Mouse (Mus musculus): ENCODE results near the gene Tmem100. TPM values are rescaled to one million over a fixed set of nuclear protein-coding genes. Genes with fewer than 3 reads are reported as not detected.

Gene Tmem100
- polyA plus RNA-seq, 1 experiment from 2014 or later: 8.7 TPM

DNA sequence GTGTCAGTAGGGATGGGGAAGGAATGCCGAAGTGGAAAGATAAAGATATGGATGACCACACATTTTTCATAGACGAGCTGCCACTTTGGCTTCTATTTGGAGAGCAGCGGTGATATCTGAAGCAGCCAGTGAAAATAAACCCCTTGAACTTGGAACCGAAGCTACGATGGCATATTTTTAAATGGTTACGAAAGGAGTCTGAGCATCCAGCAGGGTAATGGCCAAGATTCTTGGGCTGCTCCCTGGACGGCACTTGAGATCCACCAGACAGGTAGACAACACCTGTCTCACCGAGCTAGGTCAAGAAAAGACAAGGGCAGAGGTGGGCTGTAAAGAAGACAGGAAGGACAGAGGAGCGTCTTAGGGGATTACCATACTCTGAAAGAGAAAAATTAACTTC, 17.1 kb downstream of the Tmem100 start:
- H3K4me1 ChIP-seq: peaks cover 29% of the 10 kb centered on the region
- no peaks in the 10 kb centered on the region for H3K9me3 ChIP-seq (replicated peaks)
- H3K36me3 ChIP-seq: no peaks in the 10 kb centered on the region
- H3K27ac ChIP-seq: no peak overlapping the region
- 86% methylated on average over 9 of the region's 9 CpGs for WGBS
- no peak for DNase-seq (ENCODE audit: low spot score)
- no peaks in the 10 kb centered on the region for H3K27me3 ChIP-seq (ENCODE audit: low read depth, poor library complexity, severe bottlenecking)
- H3K4me3 ChIP-seq: no peak overlapping the region

DNA sequence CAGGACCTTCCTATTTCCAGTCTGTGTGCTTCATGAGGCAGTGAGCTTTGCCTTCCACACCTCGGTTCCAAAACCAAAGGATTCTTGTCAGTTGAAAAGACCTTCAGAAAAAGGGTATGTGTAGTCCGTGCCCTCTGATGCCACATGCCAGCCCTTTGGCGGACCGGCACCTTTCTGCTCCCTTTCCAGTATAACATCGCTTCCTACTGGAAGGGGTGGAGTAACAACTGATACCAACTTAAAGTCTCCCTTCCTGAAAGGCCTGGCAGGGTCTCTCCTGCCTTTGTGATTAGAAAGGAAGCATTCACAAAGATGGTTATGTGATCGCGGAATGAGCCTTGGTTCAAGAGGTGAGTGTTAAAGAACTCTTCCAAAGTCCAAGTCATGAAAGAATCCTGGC, 19.9 kb downstream of the Tmem100 start:
- no peaks in the 10 kb centered on the region for H3K27me3 ChIP-seq (ENCODE audit: low read depth, poor library complexity, severe bottlenecking)
- H3K4me3 ChIP-seq: no peak overlapping the region
- H3K9me3 ChIP-seq (replicated peaks): no peaks in the 10 kb centered on the region
- WGBS: 91% methylated on average over 7 of the region's 7 CpGs
- no peaks in the 10 kb centered on the region for H3K36me3 ChIP-seq
- H3K27ac ChIP-seq: no peak overlapping the region
- no peak for DNase-seq (ENCODE audit: low spot score)
- H3K4me1 ChIP-seq: peaks cover 34% of the 10 kb centered on the region

DNA sequence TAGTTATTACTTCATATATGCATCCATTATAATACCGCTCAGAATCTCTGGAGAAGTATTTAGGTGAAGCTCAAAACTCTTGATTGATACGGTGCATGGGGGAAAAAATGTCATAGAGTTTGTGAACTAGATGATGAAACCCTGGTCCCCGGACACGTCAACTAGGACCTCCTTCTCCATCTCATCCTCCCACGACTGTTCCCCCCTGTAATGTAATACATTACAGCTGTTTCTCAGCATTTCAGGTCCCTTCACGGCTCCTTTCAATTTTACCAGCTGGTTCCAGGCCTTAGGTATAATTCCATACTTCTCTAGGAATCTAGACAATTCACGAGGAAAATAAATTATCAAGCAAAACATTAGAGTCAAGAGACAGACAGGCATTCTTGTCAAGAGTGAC, 22.6 kb downstream of the Tmem100 start:
- Histone ChIP-seq H3K4me1 (peaks cover 20% of the 10 kb centered on the region), H3K27ac (no peak overlapping the region), H3K4me3 (no peak overlapping the region), H3K9me3 (replicated peaks) (no peaks in the 10 kb centered on the region), H3K36me3 (no peaks in the 10 kb centered on the region), H3K27me3 (ENCODE audit: low read depth, poor library complexity, severe bottlenecking) (no peaks in the 10 kb centered on the region)
- 80% methylated on average over 7 of the region's 7 CpGs for WGBS
- DNase-seq (ENCODE audit: low spot score): no peak

DNA sequence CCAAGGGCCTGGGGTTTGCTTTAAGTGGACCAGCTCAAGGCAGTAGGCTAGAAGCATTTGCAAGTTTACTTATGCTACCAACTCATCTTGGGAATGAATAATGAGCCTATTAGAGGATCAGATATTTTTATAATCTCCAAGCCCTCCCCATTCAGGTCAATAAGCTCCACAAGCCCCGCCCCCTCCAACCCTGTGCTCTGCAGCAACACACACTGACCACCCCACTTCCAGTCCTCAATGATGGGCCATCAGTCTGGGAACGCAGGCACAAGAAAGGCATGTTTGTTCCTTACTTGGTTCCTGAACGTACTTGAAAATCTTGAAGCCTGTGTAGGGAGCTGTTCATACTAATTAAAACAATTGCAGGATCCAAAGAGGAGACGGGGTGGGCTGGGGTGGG, 23.7 kb downstream of the Tmem100 start:
- Histone ChIP-seq H3K27me3 (ENCODE audit: low read depth, poor library complexity, severe bottlenecking) (no peaks in the 10 kb centered on the region), H3K36me3 (no peaks in the 10 kb centered on the region), H3K4me3 (no peak overlapping the region), H3K4me1 (peaks cover 12% of the 10 kb centered on the region), H3K9me3 (replicated peaks) (no peaks in the 10 kb centered on the region), H3K27ac (no peak overlapping the region)
- no peak for DNase-seq (ENCODE audit: low spot score)
- 86% methylated on average over 4 of the region's 4 CpGs for WGBS

DNA sequence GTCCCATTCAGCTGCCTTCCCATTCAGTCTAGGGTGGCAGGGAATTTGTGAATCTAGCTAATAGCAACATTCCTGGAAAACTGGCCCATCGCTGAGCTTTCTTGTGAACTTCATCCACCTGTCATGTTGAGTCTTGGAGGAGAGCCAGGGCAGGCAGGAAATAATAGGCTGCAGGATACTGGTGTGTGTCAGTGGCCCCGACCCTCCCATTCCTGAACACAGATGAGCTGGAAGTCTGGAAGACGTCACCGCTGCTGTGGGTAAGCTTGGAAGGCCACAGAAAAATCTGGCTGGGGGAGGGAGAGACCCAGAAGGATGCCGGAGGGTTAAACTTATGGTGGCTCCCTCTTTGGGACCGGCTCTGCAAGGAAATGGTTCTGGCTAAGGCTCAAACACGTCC, 24.3 kb downstream of the Tmem100 start:
- Histone ChIP-seq H3K4me1 (peaks cover 12% of the 10 kb centered on the region), H3K36me3 (no peaks in the 10 kb centered on the region), H3K9me3 (replicated peaks) (no peaks in the 10 kb centered on the region), H3K27ac (no peak overlapping the region), H3K27me3 (ENCODE audit: low read depth, poor library complexity, severe bottlenecking) (no peaks in the 10 kb centered on the region), H3K4me3 (no peak overlapping the region)
- 66% methylated on average over 7 of the region's 7 CpGs for WGBS
- DNase-seq (ENCODE audit: low spot score): no peak

DNA sequence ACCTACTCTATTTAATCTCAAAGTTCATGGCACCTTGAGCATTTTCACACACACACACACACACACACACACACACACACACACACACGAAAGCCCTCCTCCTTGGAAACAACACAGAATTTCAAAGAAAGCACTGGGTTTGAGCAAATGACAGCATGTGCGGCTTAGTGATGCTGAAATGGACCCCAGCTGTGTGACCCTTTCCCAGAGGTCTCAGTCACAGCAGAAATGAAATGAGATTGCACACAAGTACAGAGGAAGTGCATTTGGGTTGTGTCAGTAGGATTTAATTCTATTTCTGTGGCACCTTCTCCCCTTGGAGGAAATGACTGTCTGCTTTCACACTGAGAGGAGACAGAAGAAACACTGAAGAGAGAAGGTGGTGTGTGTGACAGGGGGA, 26.9 kb downstream of the Tmem100 start:
- H3K4me3 ChIP-seq: no peak overlapping the region

DNA sequence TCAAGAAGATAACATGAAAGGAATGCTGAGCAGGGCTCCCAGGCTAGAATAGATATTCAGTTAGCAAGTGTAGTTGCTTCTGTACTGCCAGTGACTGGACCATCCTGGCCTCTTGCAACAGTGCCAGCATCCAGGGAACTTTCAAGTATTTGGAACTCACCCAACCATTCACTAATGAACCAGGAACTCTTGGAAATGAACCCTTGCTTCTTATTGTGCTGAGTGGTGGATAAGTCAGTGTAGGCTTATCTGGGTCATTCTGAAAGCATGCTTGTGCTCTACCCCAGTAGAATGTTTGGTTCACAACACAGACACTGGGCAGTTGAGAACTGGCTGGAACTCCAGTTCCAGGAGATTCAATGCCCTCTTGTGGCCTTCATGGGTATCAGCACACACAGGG, 29.1 kb downstream of the Tmem100 start:
- no peaks in the 10 kb centered on the region for H3K27me3 ChIP-seq (ENCODE audit: low read depth, poor library complexity, severe bottlenecking)
- H3K9me3 ChIP-seq (replicated peaks): no peaks in the 10 kb centered on the region
- peaks cover 10% of the 10 kb centered on the region for H3K4me1 ChIP-seq
- H3K4me3 ChIP-seq: no peak overlapping the region
- DNase-seq (ENCODE audit: low spot score): no peak
- no peak overlapping the region for H3K27ac ChIP-seq
- no peaks in the 10 kb centered on the region for H3K36me3 ChIP-seq

More for the DNA sequence above, 26.9 kb downstream of the Tmem100 start:
- H3K36me3 ChIP-seq: no peaks in the 10 kb centered on the region
- no peak overlapping the region for H3K27ac ChIP-seq
- no peak for DNase-seq (ENCODE audit: low spot score)
- peaks cover 12% of the 10 kb centered on the region for H3K4me1 ChIP-seq
- 63% methylated on average over 2 of the region's 2 CpGs for WGBS
- H3K27me3 ChIP-seq (ENCODE audit: low read depth, poor library complexity, severe bottlenecking): no peaks in the 10 kb centered on the region
- H3K9me3 ChIP-seq (replicated peaks): no peaks in the 10 kb centered on the region

DNA sequence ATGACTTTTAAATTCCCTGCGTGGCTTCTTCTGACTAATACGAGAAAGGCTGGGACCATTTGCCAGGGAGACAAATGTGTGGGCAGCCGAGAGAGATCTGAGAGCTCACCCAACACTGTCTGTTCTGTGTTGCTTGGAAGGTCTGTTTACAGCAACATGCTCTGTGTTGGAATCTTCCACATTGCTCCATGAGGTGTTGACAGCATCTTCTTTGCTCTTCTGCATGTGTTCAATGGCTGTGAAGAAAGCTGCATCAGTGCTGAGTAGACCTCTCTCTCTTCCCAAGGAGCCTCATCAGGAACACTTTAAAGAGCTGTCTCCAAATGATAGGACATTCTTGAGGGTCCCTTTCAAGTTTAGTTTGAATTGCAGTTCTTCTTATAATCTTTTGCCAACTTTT, 32.5 kb downstream of the Tmem100 start:
- Histone ChIP-seq H3K36me3 (no peaks in the 10 kb centered on the region), H3K9me3 (replicated peaks) (no peaks in the 10 kb centered on the region), H3K4me1 (peaks cover 19% of the 10 kb centered on the region), H3K4me3 (no peak overlapping the region), H3K27ac (no peak overlapping the region), H3K27me3 (ENCODE audit: low read depth, poor library complexity, severe bottlenecking) (no peaks in the 10 kb centered on the region)
- DNase-seq (ENCODE audit: low spot score): no peak
- 51% methylated on average over 3 of the region's 3 CpGs for WGBS

DNA sequence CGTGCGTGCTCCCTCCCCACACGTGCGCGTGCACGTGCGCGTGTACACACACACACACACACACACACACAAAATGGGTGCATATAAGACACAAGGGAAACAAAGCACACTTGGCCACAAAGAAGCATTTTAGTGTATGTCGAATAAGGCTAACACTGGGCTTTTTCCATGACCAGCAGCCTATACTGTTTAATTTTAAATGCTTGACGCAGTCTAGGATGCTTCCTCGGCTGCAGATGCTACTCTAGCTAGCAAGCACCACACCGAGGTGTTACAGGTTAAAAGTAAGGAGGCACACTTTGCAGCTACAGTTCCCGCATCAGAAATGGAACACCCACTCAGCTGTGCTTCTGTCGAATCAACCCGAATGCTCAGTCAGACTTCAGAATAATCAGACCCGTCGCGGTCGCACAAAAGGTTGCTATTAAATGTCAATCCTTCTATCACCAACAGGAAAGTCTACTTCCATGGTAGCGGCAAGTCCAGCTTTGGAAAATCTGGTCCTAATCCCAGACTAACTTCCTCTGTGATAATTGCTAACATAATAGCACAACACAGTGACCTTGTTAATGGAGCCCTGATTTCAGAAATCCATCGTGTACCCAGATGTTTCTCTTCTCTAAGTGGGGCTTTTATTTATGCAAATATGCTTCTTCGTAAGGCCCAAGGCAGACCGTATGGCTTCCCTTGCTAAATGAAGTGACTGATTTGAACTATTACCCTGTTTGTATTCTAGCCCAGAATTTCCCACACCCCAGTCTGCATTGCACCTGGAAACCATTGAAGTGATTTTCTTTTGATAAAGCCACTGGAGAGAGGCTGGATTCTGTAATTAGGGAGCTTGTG, 36.5 kb downstream of the Tmem100 start:
- H3K4me3 ChIP-seq: 0 out of 2 replicates have a peak overlapping the region, but pooled peaks have one; percentile 6
- DNase-seq (ENCODE audit: low spot score): peak; percentile 36
- H3K27ac ChIP-seq: peak overlapping the region; percentile 72
- H3K4me1 ChIP-seq: peaks cover 19% of the 10 kb centered on the region
- WGBS: 69% methylated on average over 23 of the region's 23 CpGs
- H3K9me3 ChIP-seq (replicated peaks): no peaks in the 10 kb centered on the region
- H3K36me3 ChIP-seq: no peaks in the 10 kb centered on the region
- H3K27me3 ChIP-seq (ENCODE audit: low read depth, poor library complexity, severe bottlenecking): no peaks in the 10 kb centered on the region

DNA sequence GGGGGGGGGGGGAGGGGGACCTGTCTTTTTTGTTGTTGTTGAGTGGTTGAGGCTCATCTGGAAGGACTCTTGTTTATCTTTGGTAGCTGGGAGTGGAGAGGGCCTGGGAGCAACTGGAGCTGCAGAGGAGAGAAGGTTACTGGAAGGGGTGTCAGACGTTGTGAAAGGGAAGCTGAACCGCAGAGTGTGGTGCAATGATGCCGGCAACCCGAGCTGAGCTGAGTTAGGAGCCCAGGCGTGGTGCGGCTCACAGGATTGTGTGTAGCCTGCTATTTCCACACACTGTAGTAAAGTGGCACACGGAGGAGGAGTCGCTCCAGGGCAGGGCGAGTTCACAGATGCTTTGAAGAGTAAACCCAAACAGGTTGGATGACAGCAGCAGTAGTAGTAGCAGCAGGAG, 41.6 kb downstream of the Tmem100 start:
- no peak overlapping the region for H3K27ac ChIP-seq
- no peak overlapping the region for H3K4me3 ChIP-seq
- H3K36me3 ChIP-seq: no peaks in the 10 kb centered on the region
- no peaks in the 10 kb centered on the region for H3K9me3 ChIP-seq (replicated peaks)
- WGBS: 28% methylated on average over 9 of the region's 9 CpGs
- peaks cover 14% of the 10 kb centered on the region for H3K4me1 ChIP-seq
- DNase-seq (ENCODE audit: low spot score): peak; percentile 46
- H3K27me3 ChIP-seq (ENCODE audit: low read depth, poor library complexity, severe bottlenecking): no peaks in the 10 kb centered on the region

DNA sequence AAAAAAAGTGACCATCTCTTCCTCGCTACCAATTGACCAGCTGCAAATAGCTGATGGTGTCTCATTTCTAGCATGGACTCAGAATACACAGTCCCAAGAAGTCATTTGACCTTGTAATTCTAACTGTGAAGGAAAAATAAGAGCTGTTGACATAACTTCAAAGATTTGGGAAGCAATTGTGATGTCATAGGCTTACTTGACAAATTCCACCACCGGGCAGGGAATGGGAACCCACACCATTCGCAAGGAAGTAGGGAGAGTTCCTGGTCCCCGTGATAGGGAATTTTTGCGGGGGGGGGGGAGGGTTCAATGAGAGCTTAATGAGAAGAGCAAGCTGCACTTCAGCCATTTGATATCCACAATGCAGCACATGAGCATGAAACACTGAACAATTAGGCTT, 43.1 kb downstream of the Tmem100 start:
- DNase-seq (ENCODE audit: low spot score): no peak
- no peak overlapping the region for H3K4me3 ChIP-seq
- no peaks in the 10 kb centered on the region for H3K36me3 ChIP-seq
- no peaks in the 10 kb centered on the region for H3K27me3 ChIP-seq (ENCODE audit: low read depth, poor library complexity, severe bottlenecking)
- H3K27ac ChIP-seq: no peak overlapping the region
- 76% methylated on average over 5 of the region's 5 CpGs for WGBS
- H3K9me3 ChIP-seq (replicated peaks): no peaks in the 10 kb centered on the region
- H3K4me1 ChIP-seq: peaks cover 5% of the 10 kb centered on the region

DNA sequence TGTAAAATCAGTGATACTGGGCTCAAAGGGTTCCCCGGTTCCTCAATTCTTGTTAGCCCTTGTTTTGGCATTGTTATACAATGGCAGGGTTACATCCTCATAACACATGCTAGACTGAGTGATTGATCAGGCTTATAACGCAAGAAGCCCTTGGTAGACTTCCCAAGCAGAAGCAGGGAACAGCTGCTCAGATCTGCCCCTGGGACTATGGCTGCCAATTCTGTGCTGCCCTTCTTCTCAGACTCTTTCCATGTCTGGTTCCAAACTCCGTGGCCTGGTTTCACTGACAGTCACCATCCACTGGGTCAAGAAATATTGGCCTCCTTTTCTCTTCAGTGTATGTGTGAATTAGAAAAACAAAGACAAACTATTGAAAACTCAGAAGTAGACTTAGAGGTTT, 46.5 kb downstream of the Tmem100 start:
- H3K27ac ChIP-seq: no peak overlapping the region
- DNase-seq (ENCODE audit: low spot score): no peak
- H3K9me3 ChIP-seq (replicated peaks): no peaks in the 10 kb centered on the region
- H3K27me3 ChIP-seq (ENCODE audit: low read depth, poor library complexity, severe bottlenecking): no peaks in the 10 kb centered on the region
- 89% methylated on average over 3 of the region's 3 CpGs for WGBS
- H3K4me1 ChIP-seq: peaks cover 4% of the 10 kb centered on the region
- no peaks in the 10 kb centered on the region for H3K36me3 ChIP-seq
- no peak overlapping the region for H3K4me3 ChIP-seq

DNA sequence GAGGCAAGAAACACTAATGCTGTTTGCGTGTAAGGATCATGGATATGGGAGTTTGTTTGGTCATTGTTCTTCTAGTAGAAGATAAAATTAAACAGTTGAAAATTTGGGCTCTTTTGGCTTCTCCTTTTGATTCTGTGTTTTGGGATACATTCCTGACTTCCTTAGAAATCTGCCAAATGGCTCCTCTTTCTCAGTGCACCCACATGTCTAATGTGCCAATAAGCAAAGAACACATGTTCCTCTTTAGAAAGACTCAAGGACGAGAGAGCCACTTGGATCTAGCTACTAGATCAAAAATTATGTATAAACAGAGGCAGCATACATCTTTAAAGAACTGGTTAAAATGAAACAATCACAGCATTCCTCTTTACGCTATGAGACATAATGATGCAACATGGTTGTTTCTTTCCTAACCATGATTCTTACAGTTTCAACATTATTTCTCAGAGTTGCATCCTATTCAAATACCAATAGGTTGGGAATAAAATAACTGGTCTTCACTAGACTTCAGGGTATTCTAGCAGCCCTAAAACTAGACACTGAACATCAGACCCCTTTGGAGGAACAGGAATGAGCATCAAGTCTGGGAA, 50.6 kb downstream of the Tmem100 start:
- H3K27me3 ChIP-seq (ENCODE audit: low read depth, poor library complexity, severe bottlenecking): no peaks in the 10 kb centered on the region
- WGBS: 88% methylated on average over 3 of the region's 3 CpGs
- no peak overlapping the region for H3K4me3 ChIP-seq
- H3K4me1 ChIP-seq: peaks cover 9% of the 10 kb centered on the region; the same call in 1 of the 2 replicates
- no peak overlapping the region for H3K27ac ChIP-seq
- DNase-seq (ENCODE audit: low spot score): no peak
- no peaks in the 10 kb centered on the region for H3K36me3 ChIP-seq
- no peaks in the 10 kb centered on the region for H3K9me3 ChIP-seq (replicated peaks)

Data from limb, embryonic 10.5 days (tissue).